Mouse (Mus musculus) left cerebral cortex, adult 2 months (tissue): ENCODE results near the gene Pck2. TPM values are rescaled to one million over a fixed set of nuclear protein-coding genes. Genes with fewer than 3 reads are reported as not detected.

Experiments
- DNase-seq, 2 experiments: peaks; one replicate each; pipeline ENCODE4 v3.0.0; 2021 to 2022; ENCODE audit warnings: low spot score in 2 of 2, mixed read lengths in 1 of 2; ENCODE audit errors: extremely low spot score in 1 of 2
- H3K27ac ChIP-seq: fragments of 200-600 bp; 2 replicates; pipeline ENCODE4 v1.8.1; 2022
- H3K4me3 ChIP-seq: fragments of 200-600 bp; 2 replicates; pipeline ENCODE4 v1.8.1; 2022
- CTCF ChIP-seq: fragments of 200-600 bp; IDR thresholded peaks from 2 replicates; pipeline ENCODE4 v1.8.1; 2022; ENCODE audit warnings: antibody characterized with exemption, mild to moderate bottlenecking, moderate library complexity
- intact Hi-C: fragments of 180-260 bp; cut with DNase I; formaldehyde crosslinking; loops from one replicate; pipeline ENCODE4 v1.15.1; 2025
- total RNA-seq, 2 experiments: library from RNA; stranded (reverse); gene quantifications; 2 replicates each; pipeline ENCODE4 v1.2.3; 2021

The Pck2 gene
- total RNA-seq, 2 experiments from 2014 or later: 31.1 to 36.0 TPM

- DNase-seq: peak; percentile 83 to 86
- intact Hi-C loops: loop anchor here (1.0 kb wide), 1 partner anchor 32 kb away; the partner anchor contains the start of genes Psme2 and Rnf31
- TF ChIP-seq CTCF: no peak; the same call in 1 of the 2 replicates
- Histone ChIP-seq H3K27ac (peak within 1 kb of the TSS; percentile 97), H3K4me3 (peak within 1 kb of the TSS; percentile 59)
Measured at GRCm38 (mm10) chr14:55559799-55560201, 19.7 kb downstream of the Pck2 start, which contains the start of gene Dcaf11. Gene Dcaf11, plus strand, starts transcription at chr14:55560006.

DNA sequence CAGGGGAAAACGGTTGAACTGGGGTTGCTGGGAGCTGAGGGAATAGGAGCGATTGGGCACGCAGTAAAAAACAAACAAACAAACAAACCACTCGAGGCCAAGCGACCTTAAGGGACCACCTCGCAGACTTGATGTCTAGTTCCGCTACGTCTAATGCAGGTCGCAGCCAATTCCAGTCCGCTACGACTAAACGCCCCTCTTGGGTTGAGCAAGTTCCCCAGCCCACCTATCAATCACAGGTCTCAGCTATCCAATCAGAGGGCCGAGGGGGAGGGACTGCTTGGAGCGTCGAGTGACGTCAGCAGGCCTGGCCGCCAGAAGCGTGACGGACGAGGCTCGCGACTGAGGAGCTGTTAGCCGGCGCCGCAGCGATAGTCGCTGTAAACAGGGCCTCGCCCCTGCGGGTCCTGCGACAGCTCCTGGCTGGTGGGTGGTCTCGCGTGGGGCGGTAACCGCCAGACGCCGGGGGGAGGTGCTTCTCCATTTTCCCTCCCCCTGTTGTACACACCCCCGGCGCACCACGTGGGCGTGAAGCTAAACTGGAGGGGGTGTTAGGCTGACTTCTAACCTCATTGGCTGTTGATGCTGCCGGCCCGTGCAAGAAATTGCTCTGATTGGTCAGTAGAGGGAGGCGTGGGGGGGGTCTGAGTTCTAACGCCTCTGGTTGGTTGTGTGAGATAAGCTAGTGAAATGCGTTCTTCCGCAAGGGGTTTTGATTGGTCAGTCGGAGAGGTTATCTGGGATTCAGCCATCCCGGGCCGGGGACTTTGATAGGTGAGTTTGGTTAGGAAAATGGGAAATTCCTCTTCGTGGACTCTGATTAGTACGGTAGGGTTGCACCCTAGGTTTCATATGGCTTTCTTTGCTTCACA is 20.4 kb downstream of the Pck2 start, which contains the start of gene A730061H03Rik:
TSS of gene A730061H03Rik (minus strand) at position 205 of the 872 bp plus-strand sequence.
- peak within 1 kb of the TSS; percentile 97 for H3K27ac ChIP-seq
- peak; percentile 9 for TF ChIP-seq CTCF
- intact Hi-C loops: loop anchor here (1.0 kb wide), 1 partner anchor 31 kb away; the partner anchor contains the start of genes Psme2 and Rnf31
- peak; percentile 97 for DNase-seq
- peak within 1 kb of the TSS; percentile 59 for H3K4me3 ChIP-seq

DNA sequence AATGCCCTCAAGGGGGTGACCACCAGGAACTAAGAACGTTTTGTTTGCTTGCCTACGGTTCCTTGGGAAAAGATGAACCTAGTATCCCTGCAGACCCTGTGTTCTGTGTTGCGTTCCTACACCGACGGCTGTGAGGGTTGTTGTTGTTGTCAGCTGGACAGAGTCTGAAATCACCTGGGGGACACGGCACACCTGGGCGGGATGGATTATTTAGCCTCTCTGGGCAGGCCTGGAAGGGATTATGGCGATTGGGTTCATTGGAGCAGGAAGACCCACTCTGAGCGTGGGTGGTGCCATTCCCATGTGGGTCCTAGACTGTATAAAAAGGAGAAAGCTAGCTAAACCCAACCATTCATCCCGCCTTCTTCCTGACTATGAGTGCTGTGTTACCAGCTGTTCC is 21.8 kb downstream of the Pck2 start:
- no peak for TF ChIP-seq CTCF
- Histone ChIP-seq H3K4me3 (no peak overlapping the region), H3K27ac (no peak overlapping the region)
- no peak for DNase-seq
- intact Hi-C loops: no loop called here

DNA sequence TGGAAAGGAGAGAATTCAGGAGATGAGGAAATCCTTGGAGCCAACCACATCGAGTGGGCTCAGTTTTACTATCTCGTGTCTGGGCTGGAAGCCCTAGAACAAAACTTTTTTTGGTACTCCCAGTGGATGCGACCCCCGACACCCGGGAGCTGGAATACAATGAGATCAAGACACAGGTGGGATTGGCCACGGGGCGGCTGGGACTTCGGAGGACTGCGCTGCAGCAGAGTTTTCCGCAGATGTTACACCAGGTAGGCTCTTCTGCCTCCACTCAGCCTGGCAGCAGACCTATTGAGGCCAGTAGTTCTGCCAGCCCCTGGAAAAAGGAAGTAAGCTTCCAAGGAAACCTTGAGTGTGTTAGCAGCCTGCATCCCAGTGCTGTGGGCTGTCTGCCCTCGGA is 23.2 kb downstream of the Pck2 start:
- no peak for DNase-seq
- intact Hi-C loops: no loop called here
- no peak overlapping the region for H3K27ac ChIP-seq
- no peak overlapping the region for H3K4me3 ChIP-seq
- TF ChIP-seq CTCF: no peak

- intact Hi-C loops: no loop called here
- Histone ChIP-seq H3K27ac (no peak overlapping the region), H3K4me3 (no peak overlapping the region)
- no peak for DNase-seq
- no peak; the same call in none of the 2 replicates for TF ChIP-seq CTCF
Measured at GRCm38 (mm10) chr14:55565748-55566147, 25.7 kb downstream of the Pck2 start.

- no peak overlapping the region for H3K27ac ChIP-seq
- intact Hi-C loops: no loop called here
- no peak for TF ChIP-seq CTCF
- no peak for DNase-seq
- no peak overlapping the region for H3K4me3 ChIP-seq
Measured at GRCm38 (mm10) chr14:55567496-55567895, 27.4 kb downstream of the Pck2 start.

GRCm38 (mm10) chr14:55570588-55570987 is 30.5 kb downstream of the Pck2 start:
- H3K27ac ChIP-seq: no peak overlapping the region
- no peak for DNase-seq
- no peak overlapping the region for H3K4me3 ChIP-seq
- no peak for TF ChIP-seq CTCF
- intact Hi-C loops: no loop called here

GRCm38 (mm10) chr14:55571760-55572159 is 31.7 kb downstream of the Pck2 start:
- TF ChIP-seq CTCF: no peak
- H3K4me3 ChIP-seq: no peak overlapping the region
- no peak overlapping the region for H3K27ac ChIP-seq
- DNase-seq: no peak
- intact Hi-C loops: no loop called here

GRCm38 (mm10) chr14:55575302-55575701 is 35.2 kb downstream of the Pck2 start, which contains the start of gene Fitm1:
Gene Fitm1, plus strand, starts transcription at chr14:55575617.
- TF ChIP-seq CTCF: no peak
- intact Hi-C loops: no loop called here

GRCm38 (mm10) chr14:55575711-55576110 is 35.6 kb downstream of the Pck2 start:
- intact Hi-C loops: no loop called here
- Histone ChIP-seq H3K4me3 (no peak overlapping the region), H3K27ac (no peak overlapping the region)
- TF ChIP-seq CTCF: no peak
- no peak for DNase-seq

More at GRCm38 (mm10) chr14:55575302-55575701, 35.2 kb downstream of the Pck2 start, which contains the start of gene Fitm1:
- Histone ChIP-seq H3K27ac (no peak within 1 kb of the TSS), H3K4me3 (no peak within 1 kb of the TSS)
- no peak for DNase-seq

- DNase-seq: peak in 1 of 2 experiments; percentile 28
- no peak overlapping the region for H3K27ac ChIP-seq
- intact Hi-C loops: no loop called here
Measured at GRCm38 (mm10) chr14:55576376-55576775, 36.3 kb downstream of the Pck2 start.

More at GRCm38 (mm10) chr14:55576376-55576775, 36.3 kb downstream of the Pck2 start:
- TF ChIP-seq CTCF: no peak
- no peak overlapping the region for H3K4me3 ChIP-seq
